Mouse (Mus musculus) CH12.LX (cell line): ENCODE data around the gene Tomm6. TPM values are rescaled to one million over a fixed set of nuclear protein-coding genes. Genes with fewer than 3 reads are reported as not detected.
A peak's percentile ranks its signal among the peaks of the same experiment; 100 is the strongest.

Experiments
- DNase-seq: peaks from one replicate; pipeline ENCODE4 v3.0.0-alpha.2; 2013; ENCODE audit errors: extremely low read depth
- H3K27ac ChIP-seq: 2 replicates; pipeline ENCODE4 v1.5.1; 2012; ENCODE audit warnings: low read depth, mild to moderate bottlenecking, control low read depth, moderate library complexity; ENCODE audit not compliant: insufficient read depth
- H3K27me3 ChIP-seq: replicated peaks from 2 replicates; pipeline ENCODE3; 2012; ENCODE audit warnings: inconsistent platforms
- H3K36me3 ChIP-seq, 2 experiments: replicated peaks in 1 of 2; 2 replicates each; pipeline versions ENCODE3 to v1.6.1; 2012; ENCODE audit warnings: inconsistent platforms in 1 of 2, low read length in 1 of 2, mild to moderate bottlenecking in 1 of 2, mixed read lengths in 1 of 2, moderate library complexity in 1 of 2; ENCODE audit not compliant: control insufficient read depth in 1 of 2, insufficient read depth in 1 of 2
- H3K4me1 ChIP-seq, 2 experiments: 2 replicates each; pipeline ENCODE4 v1.6.1; 2012; ENCODE audit warnings: inconsistent platforms in 1 of 2, moderate library complexity in 1 of 2; ENCODE audit not compliant: insufficient read depth in 2 of 2, control insufficient read depth in 1 of 2
- H3K4me2 ChIP-seq: 2 replicates; pipeline ENCODE4 v1.6.1; 2012; ENCODE audit warnings: low read depth, mild to moderate bottlenecking, control low read depth; ENCODE audit not compliant: poor library complexity, insufficient read depth, severe bottlenecking
- H3K4me3 ChIP-seq, 3 experiments: fragments of 150-350 bp in 1 of 3; sonication (generic) in 1 of 3; replicated peaks in 1 of 3; 2 replicates each; pipeline versions ENCODE3 to v1.5.1; 2011 to 2012; ENCODE audit warnings: low read depth in 2 of 3, low read length in 2 of 3, mild to moderate bottlenecking in 2 of 3, moderate library complexity in 2 of 3, control low read depth in 1 of 3, improper control_type of control experiment in 1 of 3, inconsistent platforms in 1 of 3, mixed read lengths in 1 of 3; ENCODE audit not compliant: poor library complexity in 1 of 3
- H3K79me2 ChIP-seq: replicated peaks from 2 replicates; pipeline ENCODE4 v1.6.1; 2012; ENCODE audit warnings: mild to moderate bottlenecking, moderate library complexity; ENCODE audit not compliant: control insufficient read depth, poor library complexity, insufficient read depth, severe bottlenecking; ENCODE audit errors: extremely low read depth
- H3K9ac ChIP-seq: 2 replicates; pipeline ENCODE4 v1.6.1; 2012; ENCODE audit warnings: low read depth, mild to moderate bottlenecking, control low read depth, moderate library complexity; ENCODE audit not compliant: insufficient read depth
- H3K9me3 ChIP-seq: replicated peaks from 2 replicates; pipeline ENCODE3; 2012; ENCODE audit warnings: low read length, inconsistent platforms, mixed read lengths
- BHLHE40 ChIP-seq: IDR thresholded peaks from 2 replicates; pipeline ENCODE4 v1.6.1; 2011; ENCODE audit warnings: mild to moderate bottlenecking, low read depth, low read length, improper control_type of control experiment
- CHD1 ChIP-seq: IDR thresholded peaks from 2 replicates; pipeline ENCODE4 v1.6.1; 2012; ENCODE audit warnings: low read depth, low read length, improper control_type of control experiment, inconsistent platforms
- CTCF ChIP-seq, 2 experiments: IDR thresholded peaks in 1 of 2; conservative IDR thresholded peaks in 1 of 2; 2 replicates each; pipeline ENCODE4 v1.5.1; 2011 to 2012; ENCODE audit warnings: low read depth in 2 of 2, low read length in 2 of 2, improper control_type of control experiment in 1 of 2, inconsistent platforms in 1 of 2, mild to moderate bottlenecking in 1 of 2, moderate library complexity in 1 of 2
- E2F4 ChIP-seq: IDR thresholded peaks from 2 replicates; pipeline ENCODE4 v1.6.1; 2011; ENCODE audit warnings: low read depth, low read length, improper control_type of control experiment; ENCODE audit not compliant: insufficient replicate concordance
- ELF1 ChIP-seq: IDR thresholded peaks from 2 replicates; pipeline ENCODE4 v1.6.1; 2014; ENCODE audit warnings: low read depth, mild to moderate bottlenecking, inconsistent platforms, low read length, improper control_type of control experiment
- EP300 ChIP-seq: IDR thresholded peaks from 2 replicates; pipeline ENCODE4 v1.6.1; 2011; ENCODE audit warnings: low read length, improper control_type of control experiment
- ETS1 ChIP-seq: conservative IDR thresholded peaks from 2 replicates; pipeline ENCODE4 v1.6.1; 2012; ENCODE audit warnings: low read depth, mild to moderate bottlenecking, inconsistent platforms, low read length, improper control_type of control experiment, moderate library complexity
- GABPA ChIP-seq: IDR thresholded peaks from 2 replicates; pipeline ENCODE4 v1.6.1; 2012; ENCODE audit warnings: low read depth, low read length, improper control_type of control experiment, inconsistent platforms; ENCODE audit not compliant: insufficient replicate concordance
- HCFC1 ChIP-seq: IDR thresholded peaks from 2 replicates; pipeline ENCODE4 v1.6.1; 2012; ENCODE audit warnings: low read depth, mild to moderate bottlenecking, inconsistent platforms, low read length, improper control_type of control experiment
- MEF2A ChIP-seq: IDR thresholded peaks from 2 replicates; pipeline ENCODE4 v1.6.1; 2014; ENCODE audit warnings: low read depth, mild to moderate bottlenecking, inconsistent platforms, low read length, improper control_type of control experiment, borderline replicate concordance
- NELFE ChIP-seq: IDR thresholded peaks from 2 replicates; pipeline ENCODE4 v1.6.1; 2011; ENCODE audit warnings: low read depth, low read length, improper control_type of control experiment
- NRF1 ChIP-seq: IDR thresholded peaks from 2 replicates; pipeline ENCODE4 v1.6.1; 2014; ENCODE audit warnings: low read depth, mild to moderate bottlenecking, inconsistent platforms, low read length, improper control_type of control experiment, moderate library complexity
- PAX5 ChIP-seq: IDR thresholded peaks from 2 replicates; pipeline ENCODE4 v1.6.1; 2012; ENCODE audit warnings: low read length, inconsistent platforms, mixed read lengths
- POLR2A ChIP-seq: IDR thresholded peaks from 2 replicates; pipeline ENCODE4 v1.6.1; 2011; ENCODE audit warnings: low read depth, mild to moderate bottlenecking, improper control_type of control experiment, low read length
- POLR2AphosphoS2 ChIP-seq: IDR thresholded peaks from 2 replicates; pipeline ENCODE4 v1.6.1; 2011; ENCODE audit warnings: low read depth, low read length, improper control_type of control experiment
- RAD21 ChIP-seq: IDR thresholded peaks from 2 replicates; pipeline ENCODE4 v1.6.1; 2011; ENCODE audit warnings: low read depth, mild to moderate bottlenecking, low read length, improper control_type of control experiment, moderate library complexity
- SIN3A ChIP-seq: IDR thresholded peaks from 2 replicates; pipeline ENCODE4 v1.6.1; 2012; ENCODE audit warnings: low read length, improper control_type of control experiment, inconsistent platforms
- SMC3 ChIP-seq: IDR thresholded peaks from 2 replicates; pipeline ENCODE4 v1.6.1; 2011; ENCODE audit warnings: low read depth, low read length, improper control_type of control experiment
- TBP ChIP-seq: conservative IDR thresholded peaks from 2 replicates; pipeline ENCODE4 v1.6.1; 2011; ENCODE audit warnings: low read depth, low read length, improper control_type of control experiment
- TCF12 ChIP-seq: IDR thresholded peaks from 2 replicates; pipeline ENCODE4 v1.6.1; 2014; ENCODE audit warnings: low read depth, mild to moderate bottlenecking, inconsistent platforms, low read length, improper control_type of control experiment
- UBTF ChIP-seq: IDR thresholded peaks from 2 replicates; pipeline ENCODE4 v1.6.1; 2012; ENCODE audit warnings: low read depth, mild to moderate bottlenecking, inconsistent platforms, low read length, improper control_type of control experiment, moderate library complexity
- USF2 ChIP-seq: conservative IDR thresholded peaks from 2 replicates; pipeline ENCODE4 v1.6.1; 2011; ENCODE audit warnings: low read depth, low read length, improper control_type of control experiment
- ZC3H11A ChIP-seq: IDR thresholded peaks from 2 replicates; pipeline ENCODE4 v1.6.1; 2012; ENCODE audit warnings: low read depth, mild to moderate bottlenecking, inconsistent platforms, low read length, improper control_type of control experiment
- ZMIZ1 ChIP-seq: IDR thresholded peaks from 2 replicates; pipeline ENCODE4 v1.6.1; 2012; ENCODE audit warnings: low read depth, mild to moderate bottlenecking, inconsistent platforms, low read length, improper control_type of control experiment
- ZNF384 ChIP-seq: IDR thresholded peaks from 2 replicates; pipeline ENCODE4 v1.6.1; 2012; ENCODE audit warnings: low read depth, low read length, improper control_type of control experiment, inconsistent platforms
- dilution Hi-C: fragments of 300-500 bp; cut with MboI; formaldehyde crosslinking; loops from 2 replicates; pipeline ENCODE4 v1.14.3; 2020; ENCODE audit warnings: low sequenced_read_pairs; ENCODE audit not compliant: extremely low pct_unique_long_range_greater_than_20kb, extremely low pct_ligation_motif_present
- in situ Hi-C: fragments of 300-500 bp; cut with MboI; formaldehyde crosslinking; loops from 3 replicates; pipeline ENCODE4 v1.14.3; 2019; ENCODE audit warnings: low sequenced_read_pairs, low pct_ligation_motif_present, low pct_unique_long_range_greater_than_20kb, mixed read lengths
- polyA plus RNA-seq: library from polyadenylated mRNA; unstranded; fragments of >175 nt; gene quantifications from 2 replicates; pipeline ENCODE4 v1.2.1, GENCODE M21; 2012; ENCODE audit warnings: low read depth; ENCODE audit not compliant: insufficient read length
- total RNA-seq, 2 experiments: library from RNA; depleted of rRNA; stranded (reverse); fragments of 300-350 nt in 1 of 2; fragments of >200 nt in 1 of 2; gene quantifications; 2 replicates each; pipeline ENCODE4 v1.2.3; 2012 to 2014

Tomm6 gene
- total and polyA plus RNA-seq, 3 experiments, result 26.4 to 424 (median 46.1) TPM

DNA sequence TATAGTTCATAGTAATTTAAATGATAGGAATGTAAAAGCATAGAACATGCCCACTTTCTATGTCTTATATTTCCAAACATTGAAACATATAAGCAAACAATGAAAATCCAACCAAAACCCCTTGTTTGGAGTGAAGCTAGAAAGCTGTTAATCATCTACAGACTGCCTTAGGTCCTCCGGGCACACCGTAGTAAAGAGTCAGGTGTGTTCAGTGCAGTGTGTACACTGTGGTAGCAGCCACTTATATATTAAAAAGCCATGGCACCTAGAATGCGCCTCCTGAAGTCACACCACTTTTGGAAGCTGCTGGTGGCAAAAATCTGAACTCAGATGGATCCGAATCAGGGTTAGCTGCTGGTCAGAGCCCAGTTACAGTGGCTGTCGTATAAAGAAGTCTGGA, 9.9 kb downstream of the Tomm6 start:
- no peak overlapping the region for H3K9ac ChIP-seq
- H3K4me3 ChIP-seq, result no peak overlapping the region
- H3K36me3 ChIP-seq, result peaks cover 28 to 73% of the 10 kb centered on the region in 2 experiments
- no peaks in the 10 kb centered on the region for H3K9me3 ChIP-seq
- peaks cover 4 to 19% of the 10 kb centered on the region in 2 experiments for H3K4me1 ChIP-seq
- DNase-seq, result no peak
- dilution Hi-C loops, result no loop called here
- in situ Hi-C loops, result no loop called here
- no peaks in the 10 kb centered on the region for H3K79me2 ChIP-seq
- no peaks in the 10 kb centered on the region for H3K27me3 ChIP-seq
- no peak overlapping the region for H3K27ac ChIP-seq
- no peak overlapping the region for H3K4me2 ChIP-seq
- TF ChIP-seq POLR2AphosphoS2 (no peak), ZC3H11A (no peak), UBTF (no peak), MEF2A (no peak), NELFE (no peak), POLR2A (no peak), RAD21 (no peak), ETS1 (no peak)

- peak; percentile 40 for DNase-seq
- H3K4me1 ChIP-seq, result peaks cover 0 to 13% of the 10 kb centered on the region in 2 experiments; a peak in 2 of 4 replicates
These were observed 11.6 kb downstream of the Tomm6 start for GRCm38 (mm10) chr17:47676581-47676980.

DNA sequence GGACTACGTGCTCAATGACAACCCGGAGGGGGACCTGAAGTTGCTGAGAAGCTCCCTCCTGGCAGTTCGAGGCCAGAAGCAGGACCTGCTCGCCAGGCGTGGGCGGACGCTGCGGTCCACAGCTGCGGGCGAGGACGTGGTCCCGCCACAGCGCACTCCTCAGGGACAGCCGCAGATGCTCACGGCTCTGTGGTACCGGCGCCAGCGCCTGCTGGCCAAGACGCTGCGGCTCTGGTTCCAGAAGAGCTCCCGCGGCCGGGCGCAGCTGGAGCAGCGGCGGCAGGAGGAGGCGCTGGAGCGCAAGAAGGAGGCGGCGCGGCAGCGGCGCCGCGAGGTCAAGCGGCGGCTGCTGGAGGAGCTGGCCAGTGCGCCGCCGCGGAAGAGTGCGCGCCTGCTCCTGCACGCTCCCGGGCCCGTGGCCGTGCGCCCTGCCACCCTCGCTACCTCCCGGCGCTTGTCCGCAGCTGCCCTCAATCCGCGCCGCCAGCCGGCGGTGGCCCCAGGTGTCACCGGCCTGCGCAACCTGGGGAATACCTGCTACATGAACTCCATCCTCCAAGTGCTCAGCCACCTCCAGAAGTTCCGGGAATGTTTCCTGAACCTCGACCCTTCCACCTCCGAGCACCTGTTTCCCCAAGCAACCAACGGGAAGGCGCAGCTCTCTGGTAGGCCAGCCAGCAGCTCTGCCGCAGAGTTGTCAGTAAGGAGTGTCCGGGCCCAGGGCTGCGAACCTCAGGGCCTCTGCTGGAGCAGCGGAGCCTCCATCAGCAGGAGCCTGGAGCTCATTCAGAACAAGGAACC, 15.7 kb downstream of the Tomm6 start:
- peaks cover 0 to 16% of the 10 kb centered on the region in 2 experiments; a peak in 2 of 4 replicates for H3K4me1 ChIP-seq
- H3K9ac ChIP-seq, result no peak overlapping the region
- no peak for DNase-seq
- dilution Hi-C loops (no loop called here), in situ Hi-C loops (no loop called here)
- no peaks in the 10 kb centered on the region for H3K79me2 ChIP-seq
- no peak overlapping the region for H3K4me3 ChIP-seq
- peaks cover 17 to 39% of the 10 kb centered on the region in 2 experiments for H3K36me3 ChIP-seq
- no peak overlapping the region for H3K4me2 ChIP-seq
- H3K9me3 ChIP-seq, result no peaks in the 10 kb centered on the region
- H3K27ac ChIP-seq, result no peak overlapping the region
- H3K27me3 ChIP-seq, result no peaks in the 10 kb centered on the region
- TF ChIP-seq ZMIZ1, result no peak
- no peak for TF ChIP-seq ETS1
- no peak for TF ChIP-seq SMC3
- TF ChIP-seq POLR2A, result no peak
- TF ChIP-seq TCF12, result no peak
- TF ChIP-seq ELF1, result no peak
- no peak for TF ChIP-seq NRF1
- TF ChIP-seq HCFC1, result no peak
- no peak for TF ChIP-seq CTCF (conservative IDR thresholded peaks at IDR 0.05 in 1 of 2, IDR thresholded peaks at IDR 0.05 in 1 of 2; ENCODE audit: low read depth in 2 of 2, low read length in 2 of 2)
- no peak for TF ChIP-seq SIN3A
- no peak for TF ChIP-seq ZNF384
- no peak for TF ChIP-seq PAX5
- no peak for TF ChIP-seq CHD1
- no peak for TF ChIP-seq BHLHE40
- TF ChIP-seq USF2, result no peak
- no peak for TF ChIP-seq TBP

More at GRCm38 (mm10) chr17:47676581-47676980, 11.6 kb downstream of the Tomm6 start:
- no peak overlapping the region for H3K4me3 ChIP-seq
- no peak overlapping the region for H3K27ac ChIP-seq
- in situ Hi-C loops, result no loop called here
- H3K9me3 ChIP-seq, result no peaks in the 10 kb centered on the region
- no peaks in the 10 kb centered on the region for H3K79me2 ChIP-seq
- no peak overlapping the region for H3K9ac ChIP-seq
- no peak overlapping the region for H3K4me2 ChIP-seq
- TF ChIP-seq CTCF (conservative IDR thresholded peaks at IDR 0.05 in 1 of 2, IDR thresholded peaks at IDR 0.05 in 1 of 2; ENCODE audit: low read depth in 2 of 2, low read length in 2 of 2), result peak; percentile 80 to 83
- no peak for TF ChIP-seq GABPA
- TF ChIP-seq USF2, result no peak
- TF ChIP-seq UBTF, result no peak
- no peak for TF ChIP-seq NELFE
- no peak for TF ChIP-seq EP300
- no peak for TF ChIP-seq E2F4
- TF ChIP-seq SMC3, result peak; percentile 78
- TF ChIP-seq RAD21, result peak; percentile 64
- H3K36me3 ChIP-seq, result peaks cover 35 to 71% of the 10 kb centered on the region in 2 experiments
- dilution Hi-C loops, result no loop called here
- H3K27me3 ChIP-seq, result no peaks in the 10 kb centered on the region
